In the genomic region with DNA sequence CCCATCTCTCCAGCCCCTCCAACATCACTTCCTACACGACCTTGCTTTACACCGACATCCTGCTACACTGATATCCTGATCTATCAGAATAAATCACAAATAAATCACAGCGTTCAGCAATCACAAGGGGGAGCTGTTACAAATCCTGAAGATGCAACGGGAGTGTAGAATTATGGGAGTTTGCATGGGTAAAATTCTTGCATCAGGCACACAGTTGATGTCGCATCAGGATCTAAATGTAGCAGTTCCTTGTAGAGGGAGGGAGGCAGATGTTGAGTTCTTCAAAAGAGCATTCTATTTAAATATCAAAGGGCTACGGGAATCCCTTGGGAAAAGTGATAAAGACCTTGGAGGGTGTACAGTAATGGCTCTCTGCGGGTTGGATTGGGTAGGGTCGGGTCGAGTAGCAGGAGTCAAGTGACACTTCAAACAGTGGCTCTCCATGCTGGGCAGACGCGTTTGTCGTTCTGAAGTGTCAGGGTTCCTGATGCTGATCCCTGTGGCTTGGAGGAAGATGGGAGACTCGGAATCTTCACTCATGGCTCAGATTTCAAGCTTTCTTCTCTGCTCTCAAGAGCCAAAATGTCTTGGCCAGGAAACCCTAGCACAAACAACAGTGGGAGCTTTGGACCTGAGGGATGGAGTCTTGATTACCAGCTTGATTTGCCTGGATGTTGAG, we compare ENCODE assay signal across 10 mouse cellular contexts. TPM values are rescaled to one million over a fixed set of nuclear protein-coding genes. Genes with fewer than 3 reads are reported as not detected.
DNase-seq lines count a peak whose midpoint lies in the region; ATAC-seq and TF ChIP-seq lines count a peak whose summit lies in the region.
"Had no signal": no experiment of that assay in that cellular context is flagged by ENCODE, and none has a peak within 500 bp of the region (broad histone marks: within the 10 kb centered on the region; RNA-seq: fewer than 3 reads in every experiment).

No protein-coding gene starts in this region.

- no peak overlapping the region for H3K4me3 ChIP-seq in lung, postnatal 0 days (ENCODE audit: low read depth, low read length)
- peak overlapping the region; percentile 4; the same call in 1 of the 2 replicates for H3K4me3 ChIP-seq in forebrain, embryonic 14.5 days (ENCODE audit: low read depth, low read length)
- H3K4me3 ChIP-seq in midbrain, embryonic 10.5 days: peak overlapping the region; percentile 48
- H3K4me3 ChIP-seq: megakaryocyte, embryonic 14.5 days had no signal

- WGBS in lung, postnatal 0 days: 1% methylated on average over 13 of the region's 13 CpGs
- 24% methylated on average over 13 of the region's 13 CpGs for WGBS in forebrain, embryonic 14.5 days
- 18% methylated on average over 13 of the region's 13 CpGs for WGBS in midbrain, embryonic 10.5 days

- ATAC-seq in lung, postnatal 0 days: peak; percentile 35; the same call in 1 of the 2 replicates
- ATAC-seq in forebrain, embryonic 14.5 days: no peak
- ATAC-seq: activated CD4-positive, CD25-positive, alpha-beta regulatory T cell, adult 4 months had no signal

- H3K36me3 ChIP-seq in lung, postnatal 0 days (ENCODE audit: insufficient read depth, low read length): no peaks in the 10 kb centered on the region
- H3K36me3 ChIP-seq in forebrain, embryonic 14.5 days (ENCODE audit: control insufficient read depth, insufficient read depth, low read length): no peaks in the 10 kb centered on the region
- H3K36me3 ChIP-seq in midbrain, embryonic 10.5 days: no peaks in the 10 kb centered on the region

- H3K27ac ChIP-seq in lung, postnatal 0 days (ENCODE audit: low read length): no peak overlapping the region
- H3K27ac ChIP-seq in forebrain, embryonic 14.5 days (ENCODE audit: low read depth, low read length): no peak overlapping the region
- peak overlapping the region; percentile 75 for H3K27ac ChIP-seq in midbrain, embryonic 10.5 days (replicated peaks)

- H3K27me3 ChIP-seq in lung, postnatal 0 days (replicated peaks; ENCODE audit: insufficient read depth, low read length): peaks cover 3% of the 10 kb centered on the region; the same call in 1 of the 2 replicates
- peaks cover 11% of the 10 kb centered on the region for H3K27me3 ChIP-seq in forebrain, embryonic 14.5 days (replicated peaks; ENCODE audit: control insufficient read depth, insufficient read depth, low read length)
- H3K27me3 ChIP-seq in midbrain, embryonic 10.5 days (ENCODE audit: low read depth, poor library complexity, severe bottlenecking): peaks cover 44% of the 10 kb centered on the region

- peak; percentile 34 for TF ChIP-seq CTCF in lung, postnatal 0 days (IDR thresholded peaks at IDR 0.05)

- H3K9me3 ChIP-seq in lung, postnatal 0 days (ENCODE audit: low read length): no peaks in the 10 kb centered on the region
- no peaks in the 10 kb centered on the region for H3K9me3 ChIP-seq in forebrain, embryonic 14.5 days (replicated peaks; ENCODE audit: control insufficient read depth, low read length)
- no peaks in the 10 kb centered on the region for H3K9me3 ChIP-seq in midbrain, embryonic 10.5 days (replicated peaks)

- H3K4me2 ChIP-seq in lung, postnatal 0 days (replicated peaks; ENCODE audit: low read depth, low read length): no peak overlapping the region
- peak overlapping the region; percentile 36 for H3K4me2 ChIP-seq in forebrain, embryonic 14.5 days (ENCODE audit: low read length)

- DNase-seq in lung, postnatal 0 days (ENCODE audit: low spot score): no peak
- DNase-seq in lung, adult 18-20 months: no peak
- DNase-seq in forebrain, embryonic 14.5 days (ENCODE audit: low spot score): peak; percentile 46
- DNase-seq in midbrain, embryonic 10.5 days (ENCODE audit: low spot score): peak; percentile 22
- no peak for DNase-seq in adrenal gland, adult 8-10 months
- no peak for DNase-seq in left cerebral cortex, postnatal 25 days (ENCODE audit: low spot score in 2 of 2)
- DNase-seq in right cerebral cortex, postnatal 10 days (ENCODE audit: low spot score in 2 of 2): no peak
- DNase-seq: kidney, postnatal 36 days had no signal

- H3K9ac ChIP-seq in lung, postnatal 0 days (replicated peaks; ENCODE audit: low read depth): no peak overlapping the region
- no peak overlapping the region for H3K9ac ChIP-seq in forebrain, embryonic 14.5 days (ENCODE audit: low read length)

- no peak for TF ChIP-seq EP300 in lung, postnatal 0 days (IDR thresholded peaks at IDR 0.05)

- H3K4me1 ChIP-seq in lung, postnatal 0 days (ENCODE audit: insufficient read depth, low read depth, low read length): 0 out of 2 replicates have a peak, but pooled peaks cover 3% of the 10 kb centered on the region
- H3K4me1 ChIP-seq in forebrain, embryonic 14.5 days (ENCODE audit: control insufficient read depth, insufficient read depth, low read length): no peaks in the 10 kb centered on the region
- peaks cover 20% of the 10 kb centered on the region for H3K4me1 ChIP-seq in midbrain, embryonic 10.5 days
- H3K4me1 ChIP-seq: megakaryocyte, embryonic 14.5 days had no signal

- intact Hi-C loops in left cerebral cortex, postnatal 25 days (cut with DNase I): no loop called here

RNA-seq across cellular contexts. Expression of a gene that starts 16.0 kb away (rescaled TPM):
- 3.0 and 3.1 TPM in 2 replicates for polyA plus RNA-seq in lung, postnatal 0 days (2015; fragmentation: Nextera tagmentation; extraction: Ambion mirVana)
- polyA plus RNA-seq in forebrain, embryonic 14.5 days (2014; fragmentation: Nextera tagmentation; extraction: Ambion mirVana): 1.4 and 2.1 TPM in 2 replicates
- polyA plus RNA-seq in midbrain, embryonic 10.5 days (2016; fragmentation: Nextera tagmentation; extraction: Ambion mirVana): 1.8 and 2.1 TPM in 2 replicates
- under 1 TPM; 0.26 to 0.87 (median 0.82) TPM for total RNA-seq in adrenal gland, adult 8-10 months (2022)
- total RNA-seq in left cerebral cortex, postnatal 25 days (2021): 10 to 100 TPM; 45.7 to 52.5 TPM

Comparison
In these comparisons a context has a peak if more than half of its experiments do, and no peak if none do; other contexts are left out.
1. DNase-seq: peak in forebrain, embryonic 14.5 days (single experiment) and midbrain, embryonic 10.5 days (single experiment); none in lung, postnatal 0 days (single experiment), lung, adult 18-20 months (0 of 2), adrenal gland, adult 8-10 months (single experiment), left cerebral cortex, postnatal 25 days (0 of 2) and right cerebral cortex, postnatal 10 days (0 of 2).